ENCODE assay signal across 7 mouse cellular contexts in the genomic region with DNA sequence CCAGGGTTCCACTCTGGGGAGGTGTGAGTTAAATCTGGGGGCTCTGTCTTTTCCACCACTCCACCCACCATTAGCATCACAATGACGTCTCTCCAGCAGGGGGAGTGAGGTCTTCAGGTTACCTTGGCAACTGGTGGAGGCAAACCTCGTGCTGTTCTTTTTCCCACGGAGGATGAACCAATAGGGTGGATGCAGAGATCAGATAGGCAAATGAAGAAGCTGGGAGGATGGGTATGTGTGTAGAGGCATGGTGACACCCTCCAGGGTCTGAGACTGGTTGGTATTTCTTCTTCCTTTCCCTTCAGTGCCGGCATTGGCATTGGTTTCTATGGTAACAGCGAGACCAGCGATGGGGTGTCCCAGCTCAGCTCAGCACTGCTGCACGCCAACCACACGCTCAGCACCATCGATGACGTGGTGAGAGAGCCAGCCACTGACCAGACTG. TPM values are rescaled to one million over a fixed set of nuclear protein-coding genes. Genes with fewer than 3 reads are reported as not detected.
A peak's percentile ranks its signal among the peaks of the same experiment; 100 is the strongest.
DNase-seq lines count a peak whose midpoint lies in the region; ATAC-seq and TF ChIP-seq lines count a peak whose summit lies in the region.

No protein-coding gene starts in this region.

- H3K79me2 ChIP-seq in CH12.LX (replicated peaks; ENCODE audit: control insufficient read depth, extremely low read depth, insufficient read depth, poor library complexity, severe bottlenecking) = no peaks in the 10 kb centered on the region

- H3K27me3 ChIP-seq in CH12.LX (replicated peaks) = no peaks in the 10 kb centered on the region
- H3K27me3 ChIP-seq in embryonic facial prominence, embryonic 12.5 days = peaks cover 21% of the 10 kb centered on the region
- no peaks in the 10 kb centered on the region for H3K27me3 ChIP-seq in hindbrain, embryonic 13.5 days
- H3K27me3 ChIP-seq in limb, embryonic 12.5 days = peaks cover 48% of the 10 kb centered on the region

- no peak for TF ChIP-seq POLR2A in CH12.LX (IDR thresholded peaks at IDR 0.05; ENCODE audit: low read depth, low read length)

- TF ChIP-seq RAD21 in CH12.LX (IDR thresholded peaks at IDR 0.05; ENCODE audit: low read depth, low read length) = no peak; the same call in 1 of the 2 replicates

- 2% methylated on average over 10 of the region's 10 CpGs for WGBS in embryonic facial prominence, embryonic 12.5 days
- WGBS in hindbrain, embryonic 13.5 days = 0% methylated on average over 10 of the region's 10 CpGs
- WGBS in limb, embryonic 12.5 days = under 1% methylated on average over 10 of the region's 10 CpGs

- dilution Hi-C loops in CH12.LX (cut with MboI; ENCODE audit: extremely low pct_ligation_motif_present, extremely low pct_unique_long_range_greater_than_20kb, low sequenced_read_pairs) = no loop called here

- DNase-seq in CH12.LX (ENCODE audit: extremely low read depth) = peak; percentile 35
- peak; percentile 64 for DNase-seq in NIH3T3 (ENCODE audit: low read depth)
- peak; percentile 73 for DNase-seq in neural tube, embryonic 10.5 days (ENCODE audit: extremely low spot score, low spot score)
- no peak for DNase-seq in adrenal gland, postnatal 10 days

- peaks cover 0 to 5% of the 10 kb centered on the region in 2 experiments; a peak in 1 of 4 replicates for H3K4me1 ChIP-seq in CH12.LX (ENCODE audit: control insufficient read depth in 1 of 2, insufficient read depth in 2 of 2)
- H3K4me1 ChIP-seq in embryonic facial prominence, embryonic 12.5 days = peaks cover 16% of the 10 kb centered on the region
- peaks cover 82% of the 10 kb centered on the region for H3K4me1 ChIP-seq in hindbrain, embryonic 13.5 days (replicated peaks)
- peaks cover 12% of the 10 kb centered on the region for H3K4me1 ChIP-seq in limb, embryonic 12.5 days (replicated peaks)

- H3K27ac ChIP-seq in CH12.LX (ENCODE audit: insufficient read depth, low read depth) = no peak overlapping the region
- no peak overlapping the region; the same call in 1 of the 2 replicates for H3K27ac ChIP-seq in embryonic facial prominence, embryonic 12.5 days
- H3K27ac ChIP-seq in hindbrain, embryonic 13.5 days = peak overlapping the region; percentile 90
- no peak overlapping the region for H3K27ac ChIP-seq in limb, embryonic 12.5 days

- in situ Hi-C loops in CH12.LX (cut with MboI; ENCODE audit: low pct_ligation_motif_present, low pct_unique_long_range_greater_than_20kb, low sequenced_read_pairs) = loop anchor here (10.0 kb wide), 2 partner anchors 300 to 390 kb away; a partner anchor contains a TSS

- no peak overlapping the region for H3K4me3 ChIP-seq in CH12.LX (replicated peaks in 1 of 3; ENCODE audit: low read depth in 2 of 3, low read length in 2 of 3, poor library complexity in 1 of 3)
- no peak overlapping the region for H3K4me3 ChIP-seq in embryonic facial prominence, embryonic 12.5 days
- peak overlapping the region; percentile 30 for H3K4me3 ChIP-seq in hindbrain, embryonic 13.5 days
- peak overlapping the region; percentile 22 for H3K4me3 ChIP-seq in limb, embryonic 12.5 days (replicated peaks)

- peak; percentile 70 for ATAC-seq in embryonic facial prominence, embryonic 12.5 days (ENCODE audit: insufficient number of reproducible peaks, insufficient read depth, low FRiP score, low TSS enrichment)
- ATAC-seq in hindbrain, embryonic 13.5 days (ENCODE audit: low FRiP score) = peak; percentile 89
- no peak; the same call in 1 of the 2 replicates for ATAC-seq in limb, embryonic 12.5 days (ENCODE audit: insufficient number of reproducible peaks, insufficient read depth, low FRiP score, low TSS enrichment, low read depth)

- no peak overlapping the region for H3K9ac ChIP-seq in CH12.LX (ENCODE audit: insufficient read depth, low read depth)
- H3K9ac ChIP-seq in embryonic facial prominence, embryonic 12.5 days = no peak overlapping the region
- peak overlapping the region; percentile 58 for H3K9ac ChIP-seq in hindbrain, embryonic 13.5 days
- H3K9ac ChIP-seq in limb, embryonic 12.5 days (replicated peaks) = no peak overlapping the region

- peak in 1 of 2 experiments; percentile 37; a peak in 2 of 4 replicates for TF ChIP-seq CTCF in CH12.LX (conservative IDR thresholded peaks at IDR 0.05 in 1 of 2, IDR thresholded peaks at IDR 0.05 in 1 of 2; ENCODE audit: low read depth in 2 of 2, low read length in 2 of 2)

- no peak for TF ChIP-seq EP300 in CH12.LX (IDR thresholded peaks at IDR 0.05; ENCODE audit: low read length)

- H3K4me2 ChIP-seq in CH12.LX (ENCODE audit: insufficient read depth, low read depth, poor library complexity, severe bottlenecking) = no peak overlapping the region
- peak overlapping the region; percentile 44 for H3K4me2 ChIP-seq in embryonic facial prominence, embryonic 12.5 days (replicated peaks)
- H3K4me2 ChIP-seq in hindbrain, embryonic 13.5 days = peak overlapping the region; percentile 64
- peak overlapping the region; percentile 52 for H3K4me2 ChIP-seq in limb, embryonic 12.5 days

- H3K36me3 ChIP-seq in CH12.LX (replicated peaks in 1 of 2; ENCODE audit: control insufficient read depth in 1 of 2, insufficient read depth in 1 of 2, low read length in 1 of 2) = peaks cover 0 to 14% of the 10 kb centered on the region in 2 experiments
- H3K36me3 ChIP-seq in embryonic facial prominence, embryonic 12.5 days = no peaks in the 10 kb centered on the region
- peaks cover 24% of the 10 kb centered on the region for H3K36me3 ChIP-seq in hindbrain, embryonic 13.5 days
- no peaks in the 10 kb centered on the region for H3K36me3 ChIP-seq in limb, embryonic 12.5 days

- H3K9me3 ChIP-seq in CH12.LX (replicated peaks; ENCODE audit: low read length) = no peaks in the 10 kb centered on the region
- no peaks in the 10 kb centered on the region for H3K9me3 ChIP-seq in embryonic facial prominence, embryonic 12.5 days
- H3K9me3 ChIP-seq in hindbrain, embryonic 13.5 days = no peaks in the 10 kb centered on the region
- no peaks in the 10 kb centered on the region for H3K9me3 ChIP-seq in limb, embryonic 12.5 days

TF ChIP-seq in CH12.LX, 34 proteins besides CTCF, POLR2A, EP300 and RAD21:
- TF ChIP-seq IRF4 (IDR thresholded peaks at IDR 0.05; ENCODE audit: low read depth, low read length) = no peak
- TF ChIP-seq UBTF (IDR thresholded peaks at IDR 0.05; ENCODE audit: low read depth, low read length) = no peak
- no peak for TF ChIP-seq SIN3A (IDR thresholded peaks at IDR 0.05; ENCODE audit: low read length)
- TF ChIP-seq MYC (IDR thresholded peaks at IDR 0.05; ENCODE audit: low read depth, low read length) = no peak
- no peak for TF ChIP-seq ETS1 (conservative IDR thresholded peaks at IDR 0.05; ENCODE audit: low read depth, low read length)
- TF ChIP-seq GABPA (IDR thresholded peaks at IDR 0.05; ENCODE audit: insufficient replicate concordance, low read depth, low read length) = no peak
- no peak for TF ChIP-seq MAFK (IDR thresholded peaks at IDR 0.05; ENCODE audit: insufficient replicate concordance, low read length)
- no peak for TF ChIP-seq BHLHE40 (IDR thresholded peaks at IDR 0.05; ENCODE audit: low read depth, low read length)

RNA-seq across cellular contexts. Expression of a gene that starts 5.1 kb away (rescaled TPM):
- 0.08 and 0.13 TPM in 2 replicates for total RNA-seq in CH12.LX (2012; rRNA removed)
- not detected in 2 replicates for total RNA-seq in CH12.LX (2014; rRNA removed)
- polyA plus RNA-seq in CH12.LX (2012; ENCODE audit: insufficient read length, low read depth) = 0.16 and 0.17 TPM in 2 replicates
- polyA plus RNA-seq in embryonic facial prominence, embryonic 12.5 days (2016; fragmentation: Nextera tagmentation; extraction: Ambion mirVana) = 10.8 and 16.3 TPM in 2 replicates
- polyA plus RNA-seq in hindbrain, embryonic 13.5 days (2015; fragmentation: Nextera tagmentation; extraction: Ambion mirVana) = 132 and 138 TPM in 2 replicates
- polyA plus RNA-seq in limb, embryonic 12.5 days (2016; fragmentation: Nextera tagmentation; extraction: Ambion mirVana) = 1.6 and 1.9 TPM in 2 replicates
- 1 to 10 TPM; 6.4 to 9.1 TPM for total RNA-seq in adrenal gland, postnatal 10 days (2021)

RNA-seq across cellular contexts. Expression of a gene that starts 12.5 kb away (rescaled TPM):
- total RNA-seq in CH12.LX (2012; rRNA removed) (28.6 and 33.5 TPM in 2 replicates), CH12.LX (2014; rRNA removed) (17.6 and 23.2 TPM in 2 replicates)
- polyA plus RNA-seq in CH12.LX (2012; ENCODE audit: insufficient read length, low read depth) = 46.6 and 48.7 TPM in 2 replicates
- 80.6 and 80.7 TPM in 2 replicates for polyA plus RNA-seq in embryonic facial prominence, embryonic 12.5 days (2016; fragmentation: Nextera tagmentation; extraction: Ambion mirVana)
- polyA plus RNA-seq in hindbrain, embryonic 13.5 days (2015; fragmentation: Nextera tagmentation; extraction: Ambion mirVana) = 77.0 and 79.4 TPM in 2 replicates
- 62.2 and 80.5 TPM in 2 replicates for polyA plus RNA-seq in limb, embryonic 12.5 days (2016; fragmentation: Nextera tagmentation; extraction: Ambion mirVana)
- 100 to 1,000 TPM in 1 of 2 experiments, 10 to 100 TPM in 1; 66.0 to 134 TPM for total RNA-seq in adrenal gland, postnatal 10 days (2021)

RNA-seq across cellular contexts. Expression of a gene that starts 25.8 kb away (rescaled TPM):
- total RNA-seq in CH12.LX (2012; rRNA removed) (1.2 and 1.8 TPM in 2 replicates), CH12.LX (2014; rRNA removed) (0.70 and 1.2 TPM in 2 replicates)
- polyA plus RNA-seq in CH12.LX (2012; ENCODE audit: insufficient read length, low read depth) = 1.1 and 1.3 TPM in 2 replicates
- polyA plus RNA-seq in embryonic facial prominence, embryonic 12.5 days (2016; fragmentation: Nextera tagmentation; extraction: Ambion mirVana) = 2.8 and 4.0 TPM in 2 replicates
- polyA plus RNA-seq in hindbrain, embryonic 13.5 days (2015; fragmentation: Nextera tagmentation; extraction: Ambion mirVana) = 4.7 TPM in 2 replicates
- 2.3 and 3.2 TPM in 2 replicates for polyA plus RNA-seq in limb, embryonic 12.5 days (2016; fragmentation: Nextera tagmentation; extraction: Ambion mirVana)
- total RNA-seq in adrenal gland, postnatal 10 days (2021) = 1 to 10 TPM; 5.5 to 9.8 TPM

RNA-seq across cellular contexts. Expression of a gene that starts 40.3 kb away (rescaled TPM):
- total RNA-seq in CH12.LX (2012; rRNA removed) (3.1 and 4.2 TPM in 2 replicates), CH12.LX (2014; rRNA removed) (2.0 and 2.1 TPM in 2 replicates)
- 1.4 and 1.5 TPM in 2 replicates for polyA plus RNA-seq in CH12.LX (2012; ENCODE audit: insufficient read length, low read depth)
- polyA plus RNA-seq in embryonic facial prominence, embryonic 12.5 days (2016; fragmentation: Nextera tagmentation; extraction: Ambion mirVana) = 54.8 and 59.5 TPM in 2 replicates
- 8.4 and 10.1 TPM in 2 replicates for polyA plus RNA-seq in hindbrain, embryonic 13.5 days (2015; fragmentation: Nextera tagmentation; extraction: Ambion mirVana)
- polyA plus RNA-seq in limb, embryonic 12.5 days (2016; fragmentation: Nextera tagmentation; extraction: Ambion mirVana) = 40.3 and 47.9 TPM in 2 replicates
- total RNA-seq in adrenal gland, postnatal 10 days (2021) = 10 to 100 TPM; 24.8 to 25.3 TPM

Comparison
In these comparisons a context has a peak if more than half of its experiments do, and no peak if none do; other contexts are left out.
1. H3K4me3 ChIP-seq: peak in hindbrain, embryonic 13.5 days (single experiment) and limb, embryonic 12.5 days (single experiment); none in CH12.LX (0 of 3) and embryonic facial prominence, embryonic 12.5 days (single experiment).